Mouse (Mus musculus) forebrain, embryonic 12.5 days (tissue): ENCODE results near the gene Clpp. TPM values are rescaled to one million over a fixed set of nuclear protein-coding genes. Genes with fewer than 3 reads are reported as not detected.

Experiments used
- ATAC-seq: fragments of 200-750 bp; cut with Nextera tagmentation; 2 replicates; pipeline ENCODE4 v1.8.0; 2017; ENCODE audit warnings: moderate TSS enrichment; ENCODE audit not compliant: low FRiP score
- H3K27ac ChIP-seq: fragments of 300-500 bp; sonication (generic); 2 replicates; pipeline ENCODE4 v1.5.1; 2016; ENCODE audit warnings: mild to moderate bottlenecking
- H3K27me3 ChIP-seq: fragments of 300-500 bp; sonication (generic); 2 replicates; pipeline ENCODE4 v1.6.1; 2016; ENCODE audit warnings: mild to moderate bottlenecking
- H3K36me3 ChIP-seq: fragments of 300-500 bp; sonication (generic); replicated peaks from 2 replicates; pipeline ENCODE4 v1.6.1; 2016; ENCODE audit warnings: mild to moderate bottlenecking
- H3K4me1 ChIP-seq: fragments of 300-500 bp; sonication (generic); 2 replicates; pipeline ENCODE4 v1.6.1; 2016
- H3K4me2 ChIP-seq: fragments of 300-500 bp; sonication (generic); 2 replicates; pipeline ENCODE4 v1.6.1; 2016; ENCODE audit warnings: mild to moderate bottlenecking, moderate library complexity
- H3K4me3 ChIP-seq: fragments of 300-500 bp; sonication (generic); replicated peaks from 2 replicates; pipeline ENCODE4 v1.5.1; 2016; ENCODE audit warnings: mild to moderate bottlenecking
- H3K9ac ChIP-seq: fragments of 300-500 bp; sonication (generic); 2 replicates; pipeline ENCODE4 v1.6.1; 2016; ENCODE audit warnings: mild to moderate bottlenecking
- H3K9me3 ChIP-seq: fragments of 300-500 bp; sonication (generic); 2 replicates; pipeline ENCODE4 v1.6.1; 2016
- WGBS: fragments of 180-500 bp; shearing (Covaris S2); methylation state at CpG from one replicate; pipeline ENCODE4 v1.1.7; 2016; 5-methylcytosine and 5-hydroxymethylcytosine counted together
- polyA plus RNA-seq: library from polyadenylated mRNA; unstranded; fragments of >200 nt; fragmentation: Nextera tagmentation; extraction: Ambion mirVana; gene quantifications from 2 replicates; pipeline ENCODE4 v1.2.1, GENCODE M21; 2016

Gene Clpp
- polyA plus RNA-seq, 1 experiment from 2014 or later = 141 TPM

- no peaks in the 10 kb centered on the region for H3K27me3 ChIP-seq
- H3K9ac ChIP-seq = peak within 1 kb of the TSS; percentile 81
- peak; percentile 93 for ATAC-seq
- H3K4me3 ChIP-seq = peak within 1 kb of the TSS; percentile 72
- peak within 1 kb of the TSS; percentile 88 for H3K4me2 ChIP-seq
- peaks cover 29% of the 10 kb centered on the region for H3K36me3 ChIP-seq
- under 1% methylated on average over 51 of the region's 51 CpGs for WGBS
- H3K27ac ChIP-seq = peak within 1 kb of the TSS; percentile 95
- H3K9me3 ChIP-seq = no peaks in the 10 kb centered on the region
- H3K4me1 ChIP-seq = peaks cover 24% of the 10 kb centered on the region
These were observed 21.4 kb downstream of the Clpp start, which contains the start of the genes Gtf2f1 and Gm17949 for GRCm38 (mm10) chr17:57011236-57012141. Gtf2f1 (minus strand) TSS chr17:57011288. Gm17949 (plus strand) TSS chr17:57011469.

GRCm38 (mm10) chr17:57012245-57012795, 22.2 kb downstream of the Clpp start:
- ATAC-seq = no peak
- H3K4me1 ChIP-seq = peaks cover 24% of the 10 kb centered on the region
- H3K36me3 ChIP-seq = peaks cover 21% of the 10 kb centered on the region
- H3K9ac ChIP-seq = peak overlapping the region; percentile 78; the same call in 1 of the 2 replicates
- peak overlapping the region; percentile 86 for H3K4me2 ChIP-seq
- no peaks in the 10 kb centered on the region for H3K27me3 ChIP-seq
- H3K4me3 ChIP-seq = peak overlapping the region; percentile 72
- WGBS = 72% methylated on average over 13 of the region's 13 CpGs
- H3K9me3 ChIP-seq = no peaks in the 10 kb centered on the region
- H3K27ac ChIP-seq = peak overlapping the region; percentile 95

GRCm38 (mm10) chr17:57019693-57020092, 29.6 kb downstream of the Clpp start:
- Histone ChIP-seq H3K4me3 (no peak overlapping the region), H3K9ac (no peak overlapping the region), H3K36me3 (peaks cover 56% of the 10 kb centered on the region), H3K27me3 (no peaks in the 10 kb centered on the region), H3K4me1 (no peaks in the 10 kb centered on the region), H3K4me2 (no peak overlapping the region), H3K9me3 (no peaks in the 10 kb centered on the region), H3K27ac (no peak overlapping the region)
- 79% methylated on average over 2 of the region's 2 CpGs for WGBS
- ATAC-seq = no peak

- H3K36me3 ChIP-seq = peaks cover 69% of the 10 kb centered on the region
- 89% methylated on average over 5 of the region's 5 CpGs for WGBS
- no peak overlapping the region for H3K27ac ChIP-seq
These were observed 30.9 kb downstream of the Clpp start for GRCm38 (mm10) chr17:57020960-57021359.

GRCm38 (mm10) chr17:57027471-57027870, 37.4 kb downstream of the Clpp start:
- Histone ChIP-seq H3K9me3 (no peaks in the 10 kb centered on the region), H3K4me3 (no peak overlapping the region), H3K4me2 (no peak overlapping the region), H3K27ac (no peak overlapping the region), H3K27me3 (no peaks in the 10 kb centered on the region), H3K36me3 (peaks cover 67% of the 10 kb centered on the region), H3K9ac (no peak overlapping the region), H3K4me1 (peaks cover 23% of the 10 kb centered on the region)
- 94% methylated on average over 4 of the region's 4 CpGs for WGBS
- no peak for ATAC-seq

More at GRCm38 (mm10) chr17:57020960-57021359, 30.9 kb downstream of the Clpp start:
- no peaks in the 10 kb centered on the region for H3K4me1 ChIP-seq
- H3K27me3 ChIP-seq = no peaks in the 10 kb centered on the region
- H3K9ac ChIP-seq = no peak overlapping the region
- ATAC-seq = no peak
- H3K4me2 ChIP-seq = no peak overlapping the region
- H3K9me3 ChIP-seq = no peaks in the 10 kb centered on the region
- no peak overlapping the region for H3K4me3 ChIP-seq

GRCm38 (mm10) chr17:57029691-57030090, 39.6 kb downstream of the Clpp start:
- H3K9ac ChIP-seq = peak overlapping the region; percentile 100
- no peaks in the 10 kb centered on the region for H3K9me3 ChIP-seq
- peaks cover 26% of the 10 kb centered on the region for H3K4me1 ChIP-seq
- peak overlapping the region; percentile 96 for H3K4me2 ChIP-seq
- peak overlapping the region; percentile 96 for H3K4me3 ChIP-seq
- H3K27ac ChIP-seq = no peak overlapping the region
- WGBS = 63% methylated on average over 8 of the region's 8 CpGs
- no peaks in the 10 kb centered on the region for H3K27me3 ChIP-seq
- H3K36me3 ChIP-seq = peaks cover 45% of the 10 kb centered on the region
- ATAC-seq = no peak

- Histone ChIP-seq H3K27me3 (no peaks in the 10 kb centered on the region; the same call in 1 of the 2 replicates), H3K9ac (peak within 1 kb of the TSS; percentile 100), H3K4me3 (peak within 1 kb of the TSS; percentile 96), H3K9me3 (no peaks in the 10 kb centered on the region), H3K27ac (peak within 1 kb of the TSS; percentile 96), H3K36me3 (peaks cover 31% of the 10 kb centered on the region), H3K4me1 (peaks cover 26% of the 10 kb centered on the region), H3K4me2 (peak within 1 kb of the TSS; percentile 96)
- ATAC-seq = peak; percentile 0; the same call in 1 of the 2 replicates
- 2% methylated on average over 74 of the region's 99 CpGs for WGBS
These were observed 41.0 kb downstream of the Clpp start, which contains the start of gene Khsrp for GRCm38 (mm10) chr17:57030931-57031660. Khsrp (minus strand) TSS chr17:57031522.

GRCm38 (mm10) chr17:57031661-57032420, 41.7 kb downstream of the Clpp start:
- ATAC-seq = peak; percentile 95
- Histone ChIP-seq H3K4me2 (peak overlapping the region; percentile 61), H3K9ac (peak overlapping the region; percentile 50), H3K4me1 (peaks cover 26% of the 10 kb centered on the region), H3K9me3 (no peaks in the 10 kb centered on the region), H3K27ac (peak overlapping the region; percentile 89), H3K27me3 (no peaks in the 10 kb centered on the region; the same call in none of the 2 replicates), H3K4me3 (peak overlapping the region; percentile 96), H3K36me3 (peaks cover 23% of the 10 kb centered on the region)
- under 1% methylated on average over 38 of the region's 38 CpGs for WGBS

GRCm38 (mm10) chr17:57032854-57033253, 42.7 kb downstream of the Clpp start:
- ATAC-seq = no peak
- Histone ChIP-seq H3K4me1 (peaks cover 26% of the 10 kb centered on the region), H3K9ac (no peak overlapping the region), H3K4me3 (no peak overlapping the region), H3K9me3 (no peaks in the 10 kb centered on the region), H3K4me2 (no peak overlapping the region; the same call in 1 of the 2 replicates), H3K27me3 (peaks cover 4% of the 10 kb centered on the region), H3K36me3 (peaks cover 13% of the 10 kb centered on the region), H3K27ac (no peak overlapping the region)
- 86% methylated on average over 4 of the region's 4 CpGs for WGBS

- H3K4me2 ChIP-seq = no peak overlapping the region
- no peak for ATAC-seq
- H3K27me3 ChIP-seq = peaks cover 24% of the 10 kb centered on the region
- no peaks in the 10 kb centered on the region for H3K4me1 ChIP-seq
- H3K27ac ChIP-seq = no peak overlapping the region
- 0 out of 2 replicates have a peak overlapping the region, but pooled peaks have one; percentile 17 for H3K9ac ChIP-seq
- 42% methylated on average over 8 of the region's 8 CpGs for WGBS
- no peaks in the 10 kb centered on the region for H3K9me3 ChIP-seq
- no peaks in the 10 kb centered on the region for H3K36me3 ChIP-seq
- H3K4me3 ChIP-seq = no peak overlapping the region
These were observed 48.9 kb downstream of the Clpp start for GRCm38 (mm10) chr17:57038978-57039377.

GRCm38 (mm10) chr17:57041554-57041953, 51.4 kb downstream of the Clpp start, which contains the start of gene Slc25a41:
Slc25a41 (minus strand) TSS chr17:57041654.
- Histone ChIP-seq H3K27me3 (peaks cover 24% of the 10 kb centered on the region), H3K9ac (no peak within 1 kb of the TSS), H3K27ac (no peak within 1 kb of the TSS), H3K36me3 (peaks cover 16% of the 10 kb centered on the region), H3K4me2 (no peak within 1 kb of the TSS), H3K4me1 (no peaks in the 10 kb centered on the region), H3K4me3 (no peak within 1 kb of the TSS), H3K9me3 (no peaks in the 10 kb centered on the region)
- WGBS = 75% methylated on average over 8 of the region's 8 CpGs
- ATAC-seq = no peak
